Mouse (Mus musculus) neural tube, embryonic 12.5 days (tissue): ENCODE measurements around the gene Ccdc149. TPM values are rescaled to one million over a fixed set of nuclear protein-coding genes. Genes with fewer than 3 reads are reported as not detected.

ENCODE experiments used
- ATAC-seq: fragments of 200-750 bp; cut with Nextera tagmentation; 2 replicates; pipeline ENCODE4 v1.8.0; 2017; ENCODE audit warnings: low read depth, mild to moderate bottlenecking, moderate TSS enrichment, moderate library complexity; ENCODE audit not compliant: low FRiP score
- H3K27ac ChIP-seq: fragments of 300-500 bp; sonication (generic); 2 replicates; pipeline ENCODE4 v1.5.1; 2016
- H3K27me3 ChIP-seq: fragments of 300-500 bp; sonication (generic); replicated peaks from 2 replicates; pipeline ENCODE4 v1.6.1; 2016; ENCODE audit warnings: mild to moderate bottlenecking
- H3K36me3 ChIP-seq: fragments of 300-500 bp; sonication (generic); 2 replicates; pipeline ENCODE4 v1.6.1; 2016; ENCODE audit warnings: mild to moderate bottlenecking
- H3K4me1 ChIP-seq: fragments of 300-500 bp; sonication (generic); 2 replicates; pipeline ENCODE4 v1.6.1; 2016
- H3K4me2 ChIP-seq: fragments of 300-500 bp; sonication (generic); replicated peaks from 2 replicates; pipeline ENCODE4 v1.6.1; 2016; ENCODE audit warnings: mild to moderate bottlenecking
- H3K4me3 ChIP-seq: fragments of 300-500 bp; sonication (generic); 2 replicates; pipeline ENCODE4 v1.5.1; 2016
- H3K9ac ChIP-seq: fragments of 300-500 bp; sonication (generic); 2 replicates; pipeline ENCODE4 v1.6.1; 2016; ENCODE audit warnings: mild to moderate bottlenecking
- H3K9me3 ChIP-seq: fragments of 300-500 bp; sonication (generic); 2 replicates; pipeline ENCODE4 v1.6.1; 2016; ENCODE audit warnings: mild to moderate bottlenecking
- WGBS: fragments of 180-500 bp; shearing (Covaris S2); methylation state at CpG from one replicate; pipeline ENCODE4 v1.1.7; 2016; 5-methylcytosine and 5-hydroxymethylcytosine counted together
- polyA plus RNA-seq: library from polyadenylated mRNA; unstranded; fragments of >200 nt; fragmentation: Nextera tagmentation; extraction: Ambion mirVana; gene quantifications from 2 replicates; pipeline ENCODE4 v1.2.1, GENCODE M21; 2016

Gene Ccdc149
- polyA plus RNA-seq, 1 experiment from 2014 or later: 4.8 TPM

DNA sequence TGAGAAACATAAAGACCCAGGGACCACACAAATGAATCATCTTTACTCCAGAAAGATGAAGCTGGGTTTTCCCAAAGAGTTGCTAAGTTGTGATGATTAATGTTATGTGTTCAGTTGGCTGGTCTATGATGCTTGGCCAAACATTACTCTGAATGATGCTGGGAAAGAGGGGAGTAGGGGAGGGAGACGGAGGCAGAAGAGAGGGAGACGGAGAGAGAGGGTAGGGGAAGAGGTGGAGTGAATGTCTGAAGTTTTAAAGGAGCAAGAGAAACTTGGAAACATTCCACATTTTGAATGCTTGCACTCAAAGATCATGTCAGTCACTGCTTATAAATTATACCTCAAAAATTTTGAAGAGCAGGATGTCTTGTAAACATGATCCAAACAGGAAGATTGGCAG lies 124.4 kb downstream of the Ccdc149 start:
- H3K27me3 ChIP-seq: no peaks in the 10 kb centered on the region
- H3K4me1 ChIP-seq: no peaks in the 10 kb centered on the region
- 93% methylated on average over 2 of the region's 2 CpGs for WGBS
- H3K27ac ChIP-seq: no peak overlapping the region
- H3K4me2 ChIP-seq: no peak overlapping the region
- no peaks in the 10 kb centered on the region for H3K9me3 ChIP-seq
- no peak overlapping the region for H3K4me3 ChIP-seq
- no peak for ATAC-seq
- H3K9ac ChIP-seq: no peak overlapping the region
- H3K36me3 ChIP-seq: no peaks in the 10 kb centered on the region

DNA sequence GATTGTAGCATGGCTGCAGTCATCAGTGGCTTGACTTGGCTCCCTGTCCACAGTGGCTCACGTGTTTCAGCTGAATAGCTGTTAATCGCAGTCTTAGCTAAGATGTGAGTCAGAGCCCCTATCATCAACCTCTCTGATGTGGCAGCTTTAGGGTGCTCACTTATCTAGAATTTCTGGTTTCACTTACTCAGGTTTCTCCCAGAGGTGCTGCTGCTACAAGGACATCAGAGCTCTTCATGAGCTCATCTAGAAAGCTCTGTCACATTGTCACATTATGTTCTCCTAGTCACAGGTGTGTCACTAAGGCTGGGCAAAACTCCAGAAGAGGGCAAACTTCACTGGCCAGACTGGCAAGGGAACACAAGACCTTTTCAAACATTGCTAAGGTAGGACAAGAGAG lies 132.2 kb downstream of the Ccdc149 start:
- no peaks in the 10 kb centered on the region for H3K27me3 ChIP-seq
- H3K4me2 ChIP-seq: no peak overlapping the region
- H3K36me3 ChIP-seq: no peaks in the 10 kb centered on the region
- no peak overlapping the region for H3K9ac ChIP-seq
- no peak for ATAC-seq
- no peaks in the 10 kb centered on the region for H3K9me3 ChIP-seq
- no peak overlapping the region for H3K4me3 ChIP-seq
- WGBS: 78% methylated on average over 2 of the region's 2 CpGs
- no peak overlapping the region for H3K27ac ChIP-seq
- no peaks in the 10 kb centered on the region for H3K4me1 ChIP-seq

DNA sequence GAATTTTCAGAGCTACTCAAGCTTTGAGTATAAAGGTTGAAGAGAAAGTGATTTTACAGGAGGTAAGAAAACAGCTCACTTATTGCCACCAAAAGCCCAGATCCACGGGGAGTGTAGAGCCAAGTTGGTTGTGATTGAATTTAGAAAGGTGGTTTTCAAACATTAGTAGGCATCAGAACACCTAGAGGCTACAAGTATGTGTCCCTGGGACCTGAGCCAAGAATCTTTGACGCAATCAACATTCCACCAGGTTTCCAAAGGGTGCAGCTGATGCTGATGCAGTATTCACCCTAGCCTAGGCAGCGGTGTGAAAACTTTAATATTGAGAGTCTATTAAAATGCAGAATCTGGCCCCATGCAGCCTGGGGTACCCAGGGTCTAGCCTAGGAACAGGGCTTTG lies 135.7 kb downstream of the Ccdc149 start:
- Histone ChIP-seq H3K4me3 (no peak overlapping the region), H3K27me3 (no peaks in the 10 kb centered on the region), H3K9me3 (no peaks in the 10 kb centered on the region), H3K4me1 (no peaks in the 10 kb centered on the region), H3K27ac (no peak overlapping the region), H3K36me3 (no peaks in the 10 kb centered on the region), H3K4me2 (no peak overlapping the region), H3K9ac (no peak overlapping the region)
- ATAC-seq: no peak
- WGBS: 90% methylated on average over 3 of the region's 3 CpGs

DNA sequence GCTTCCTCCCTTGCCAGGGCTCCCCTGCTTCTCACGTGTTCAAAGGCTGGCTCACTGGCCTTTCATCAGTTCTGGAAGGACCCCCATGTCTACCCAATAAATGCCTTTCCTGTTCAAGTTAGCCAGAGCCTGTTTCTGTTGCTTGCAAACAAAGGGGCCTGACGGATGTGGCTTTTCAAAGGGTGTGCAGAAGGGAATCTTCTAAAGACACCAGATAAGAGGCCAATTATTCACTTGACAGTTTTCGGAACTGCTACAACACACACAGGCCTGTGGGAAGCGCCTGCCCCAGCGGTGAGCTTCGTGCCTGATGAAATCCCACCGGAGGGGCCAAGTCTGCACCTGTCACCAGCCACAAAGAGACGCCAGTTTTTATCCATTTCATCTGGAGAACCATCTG lies 139.2 kb downstream of the Ccdc149 start:
- 17% methylated on average over 8 of the region's 8 CpGs for WGBS
- Histone ChIP-seq H3K9me3 (no peaks in the 10 kb centered on the region), H3K4me2 (no peak overlapping the region), H3K9ac (no peak overlapping the region), H3K4me1 (no peaks in the 10 kb centered on the region), H3K27me3 (no peaks in the 10 kb centered on the region), H3K27ac (no peak overlapping the region), H3K36me3 (no peaks in the 10 kb centered on the region), H3K4me3 (no peak overlapping the region)
- ATAC-seq: no peak

Other genes starting within 250 kb of the Ccdc149 start
- 0.42 TPM in 2 replicates for gene Sod3, start 107.7 kb downstream of the Ccdc149 start, polyA plus RNA-seq
- 1.8 TPM in 2 replicates for gene Lgi2, start 94.9 kb upstream of the Ccdc149 start, polyA plus RNA-seq
- gene Sepsecs, start 198.2 kb upstream of the Ccdc149 start, polyA plus RNA-seq: 8.4 and 8.8 TPM in 2 replicates